In the genomic region with DNA sequence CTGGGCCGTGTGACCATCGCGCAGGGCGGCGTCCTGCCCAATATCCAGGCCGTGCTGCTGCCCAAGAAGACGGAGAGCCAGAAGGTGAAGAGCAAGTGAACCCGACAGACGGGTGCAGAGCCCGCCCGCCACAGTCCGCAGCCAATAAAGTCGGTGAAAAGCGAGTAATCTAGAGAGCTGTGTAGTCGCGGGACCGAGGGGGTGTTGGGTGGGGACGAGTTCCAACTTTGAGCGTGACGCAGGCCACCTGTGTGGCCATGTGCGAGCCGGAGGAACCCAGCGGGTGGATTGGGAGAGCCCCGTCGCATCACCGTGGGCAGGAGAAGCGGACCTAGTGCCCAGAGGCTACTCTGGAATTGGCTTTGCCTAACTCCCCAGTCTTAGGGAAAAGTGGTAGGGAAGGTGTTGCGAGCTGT, we compare ENCODE assay signal across 8 mouse cellular contexts. TPM values are rescaled to one million over a fixed set of nuclear protein-coding genes. Genes with fewer than 3 reads are reported as not detected.
DNase-seq lines count a peak whose midpoint lies in the region; ATAC-seq and TF ChIP-seq lines count a peak whose summit lies in the region.

No protein-coding gene starts in this region.

- DNase-seq in layer of hippocampus, adult 2 months (ENCODE audit: low spot score in 2 of 2): peak; percentile 53
- no peak for DNase-seq in layer of hippocampus, postnatal 36 days
- DNase-seq in ZHBTc4 (ENCODE audit: low read depth, low spot score): peak; percentile 51
- no peak for DNase-seq in forebrain, embryonic 14.5 days (ENCODE audit: low spot score)
- DNase-seq in hindbrain, postnatal 0 days (ENCODE audit: low spot score): peak; percentile 10
- peak; percentile 69 for DNase-seq in liver, postnatal 0 days
- DNase-seq in embryo, embryonic 11 days: no peak

- H3K9ac ChIP-seq in forebrain, embryonic 14.5 days (ENCODE audit: low read length): peak overlapping the region; percentile 69
- peak overlapping the region; percentile 66 for H3K9ac ChIP-seq in hindbrain, postnatal 0 days (replicated peaks; ENCODE audit: low read length)
- H3K9ac ChIP-seq in liver, postnatal 0 days (replicated peaks): peak overlapping the region; percentile 91
- H3K9ac ChIP-seq in neural tube, embryonic 12.5 days: peak overlapping the region; percentile 73

- ATAC-seq in forebrain, embryonic 14.5 days: peak; percentile 3; the same call in 1 of the 2 replicates
- ATAC-seq in hindbrain, postnatal 0 days: peak; percentile 11; the same call in 1 of the 2 replicates
- peak; percentile 31 for ATAC-seq in liver, postnatal 0 days
- peak; percentile 11 for ATAC-seq in neural tube, embryonic 12.5 days (ENCODE audit: low FRiP score, low read depth)

- TF ChIP-seq EP300 in liver, postnatal 0 days (IDR thresholded peaks at IDR 0.05; ENCODE audit: low read depth): no peak

- no peak for TF ChIP-seq CTCF in layer of hippocampus, adult 2 months (conservative IDR thresholded peaks at IDR 0.05)
- no peak for TF ChIP-seq CTCF in hindbrain, postnatal 0 days (IDR thresholded peaks at IDR 0.05; ENCODE audit: low read depth)
- no peak for TF ChIP-seq CTCF in liver, postnatal 0 days (IDR thresholded peaks at IDR 0.05; ENCODE audit: low read depth)

- no peaks in the 10 kb centered on the region for H3K9me3 ChIP-seq in forebrain, embryonic 14.5 days (replicated peaks; ENCODE audit: control insufficient read depth, low read length)
- H3K9me3 ChIP-seq in hindbrain, postnatal 0 days (ENCODE audit: low read length): no peaks in the 10 kb centered on the region
- no peaks in the 10 kb centered on the region for H3K9me3 ChIP-seq in liver, postnatal 0 days (ENCODE audit: low read length)
- H3K9me3 ChIP-seq in neural tube, embryonic 12.5 days: no peaks in the 10 kb centered on the region

- no peaks in the 10 kb centered on the region for H3K27me3 ChIP-seq in forebrain, embryonic 14.5 days (replicated peaks; ENCODE audit: control insufficient read depth, insufficient read depth, low read length)
- no peaks in the 10 kb centered on the region for H3K27me3 ChIP-seq in hindbrain, postnatal 0 days (ENCODE audit: insufficient read depth, low read length)
- H3K27me3 ChIP-seq in liver, postnatal 0 days (ENCODE audit: insufficient read depth, low read length): no peaks in the 10 kb centered on the region
- H3K27me3 ChIP-seq in neural tube, embryonic 12.5 days (replicated peaks): no peaks in the 10 kb centered on the region

- peaks cover 9% of the 10 kb centered on the region for H3K4me1 ChIP-seq in forebrain, embryonic 14.5 days (ENCODE audit: control insufficient read depth, insufficient read depth, low read length)
- peaks cover 11% of the 10 kb centered on the region for H3K4me1 ChIP-seq in hindbrain, postnatal 0 days (ENCODE audit: insufficient read depth, low read length)
- peaks cover 25% of the 10 kb centered on the region for H3K4me1 ChIP-seq in liver, postnatal 0 days (ENCODE audit: insufficient read depth)
- peaks cover 14% of the 10 kb centered on the region for H3K4me1 ChIP-seq in neural tube, embryonic 12.5 days

- WGBS in forebrain, embryonic 14.5 days: 1% methylated on average over 28 of the region's 28 CpGs
- WGBS in hindbrain, postnatal 0 days: under 1% methylated on average over 28 of the region's 28 CpGs
- under 1% methylated on average over 26 of the region's 28 CpGs for WGBS in liver, postnatal 0 days (ENCODE audit: insufficient replicate concordance)
- under 1% methylated on average over 28 of the region's 28 CpGs for whole genome bisulfite sequencing in neural tube, embryonic 12.5 days

- peak overlapping the region; percentile 79 for H3K4me3 ChIP-seq in layer of hippocampus, adult 2 months
- H3K4me3 ChIP-seq in forebrain, embryonic 14.5 days (ENCODE audit: low read depth, low read length): peak overlapping the region; percentile 73
- peak overlapping the region; percentile 66 for H3K4me3 ChIP-seq in hindbrain, postnatal 0 days (ENCODE audit: low read length)
- peak overlapping the region; percentile 91 for H3K4me3 ChIP-seq in liver, postnatal 0 days (ENCODE audit: low read depth, low read length)
- peak overlapping the region; percentile 86 for H3K4me3 ChIP-seq in neural tube, embryonic 12.5 days

- peaks cover 20% of the 10 kb centered on the region for H3K36me3 ChIP-seq in forebrain, embryonic 14.5 days (ENCODE audit: control insufficient read depth, insufficient read depth, low read length)
- peaks cover 7% of the 10 kb centered on the region; the same call in 1 of the 2 replicates for H3K36me3 ChIP-seq in hindbrain, postnatal 0 days (ENCODE audit: insufficient read depth, low read length)
- peaks cover 16% of the 10 kb centered on the region for H3K36me3 ChIP-seq in liver, postnatal 0 days (replicated peaks; ENCODE audit: insufficient read depth, low read length)
- peaks cover 15% of the 10 kb centered on the region for H3K36me3 ChIP-seq in neural tube, embryonic 12.5 days

- H3K27ac ChIP-seq in layer of hippocampus, adult 2 months: peak overlapping the region; percentile 89
- no peak overlapping the region for H3K27ac ChIP-seq in forebrain, embryonic 14.5 days (ENCODE audit: low read depth, low read length)
- H3K27ac ChIP-seq in hindbrain, postnatal 0 days: peak overlapping the region; percentile 75
- H3K27ac ChIP-seq in liver, postnatal 0 days (ENCODE audit: low read depth): peak overlapping the region; percentile 88
- H3K27ac ChIP-seq in neural tube, embryonic 12.5 days: no peak overlapping the region

- H3K4me2 ChIP-seq in forebrain, embryonic 14.5 days (ENCODE audit: low read length): peak overlapping the region; percentile 97
- H3K4me2 ChIP-seq in hindbrain, postnatal 0 days (ENCODE audit: low read depth, low read length): peak overlapping the region; percentile 95
- H3K4me2 ChIP-seq in liver, postnatal 0 days (ENCODE audit: low read depth, low read length): peak overlapping the region; percentile 96
- H3K4me2 ChIP-seq in neural tube, embryonic 12.5 days (replicated peaks): peak overlapping the region; percentile 93

RNA-seq across cellular contexts. Expression of a gene that starts 0.6 kb away (rescaled TPM):
- total RNA-seq in layer of hippocampus, adult 2 months (2021): 10 to 100 TPM; 69.6 to 72.3 TPM
- total RNA-seq in layer of hippocampus, postnatal 36 days (2021): 10 to 100 TPM; 74.5 to 81.9 TPM
- polyA plus RNA-seq in forebrain, embryonic 14.5 days (2014; fragmentation: Nextera tagmentation; extraction: Ambion mirVana): 97.3 and 108 TPM in 2 replicates
- 36.8 and 42.0 TPM in 2 replicates for total RNA-seq in hindbrain, postnatal 0 days (2014; rRNA removed)
- 116 and 119 TPM in 2 replicates for polyA plus RNA-seq in hindbrain, postnatal 0 days (2015; fragmentation: Nextera tagmentation; extraction: Ambion mirVana)
- 147 and 152 TPM in 2 replicates for polyA plus RNA-seq in liver, postnatal 0 days (2015; fragmentation: Nextera tagmentation; extraction: Ambion mirVana)
- 123 and 127 TPM in 2 replicates for polyA plus RNA-seq in neural tube, embryonic 12.5 days (2016; fragmentation: Nextera tagmentation; extraction: Ambion mirVana)

RNA-seq across cellular contexts. Expression of a gene that starts 4.4 kb away (rescaled TPM):
- 10 to 100 TPM; 11.6 to 12.8 TPM for total RNA-seq in layer of hippocampus, adult 2 months (2021)
- 10 to 100 TPM; 10.4 to 11.5 TPM for total RNA-seq in layer of hippocampus, postnatal 36 days (2021)
- 0.61 and 1.5 TPM in 2 replicates for polyA plus RNA-seq in forebrain, embryonic 14.5 days (2014; fragmentation: Nextera tagmentation; extraction: Ambion mirVana)
- total RNA-seq in hindbrain, postnatal 0 days (2014; rRNA removed): 80.5 and 164 TPM in 2 replicates
- polyA plus RNA-seq in hindbrain, postnatal 0 days (2015; fragmentation: Nextera tagmentation; extraction: Ambion mirVana): 0.39 and 0.47 TPM in 2 replicates
- 1.1 and 1.4 TPM in 2 replicates for polyA plus RNA-seq in liver, postnatal 0 days (2015; fragmentation: Nextera tagmentation; extraction: Ambion mirVana)
- polyA plus RNA-seq in neural tube, embryonic 12.5 days (2016; fragmentation: Nextera tagmentation; extraction: Ambion mirVana): 0.45 and 0.67 TPM in 2 replicates

RNA-seq across cellular contexts. Expression of a gene that starts 18.8 kb away (rescaled TPM):
- total RNA-seq in layer of hippocampus, adult 2 months (2021): 1 to 10 TPM; 3.8 to 5.4 TPM
- 1 to 10 TPM; 4.2 to 6.0 TPM for total RNA-seq in layer of hippocampus, postnatal 36 days (2021)
- 0.86 and 1.2 TPM in 2 replicates for polyA plus RNA-seq in forebrain, embryonic 14.5 days (2014; fragmentation: Nextera tagmentation; extraction: Ambion mirVana)
- 0.50 and 1.2 TPM in 2 replicates for total RNA-seq in hindbrain, postnatal 0 days (2014; rRNA removed)
- polyA plus RNA-seq in hindbrain, postnatal 0 days (2015; fragmentation: Nextera tagmentation; extraction: Ambion mirVana): 2.8 and 4.2 TPM in 2 replicates
- 0.44 and 0.99 TPM in 2 replicates for polyA plus RNA-seq in liver, postnatal 0 days (2015; fragmentation: Nextera tagmentation; extraction: Ambion mirVana)
- 1.1 and 3.7 TPM in 2 replicates for polyA plus RNA-seq in neural tube, embryonic 12.5 days (2016; fragmentation: Nextera tagmentation; extraction: Ambion mirVana)

RNA-seq across cellular contexts. Expression of a gene that starts 19.4 kb away (rescaled TPM):
- total RNA-seq in layer of hippocampus, adult 2 months (2021): 100 to 1,000 TPM; 134 to 138 TPM
- total RNA-seq in layer of hippocampus, postnatal 36 days (2021): 100 to 1,000 TPM; 119 to 130 TPM
- polyA plus RNA-seq in forebrain, embryonic 14.5 days (2014; fragmentation: Nextera tagmentation; extraction: Ambion mirVana): 65.3 and 76.5 TPM in 2 replicates
- total RNA-seq in hindbrain, postnatal 0 days (2014; rRNA removed): 37.1 and 39.4 TPM in 2 replicates
- 78.1 and 81.2 TPM in 2 replicates for polyA plus RNA-seq in hindbrain, postnatal 0 days (2015; fragmentation: Nextera tagmentation; extraction: Ambion mirVana)
- 32.8 and 33.8 TPM in 2 replicates for polyA plus RNA-seq in liver, postnatal 0 days (2015; fragmentation: Nextera tagmentation; extraction: Ambion mirVana)
- 113 and 115 TPM in 2 replicates for polyA plus RNA-seq in neural tube, embryonic 12.5 days (2016; fragmentation: Nextera tagmentation; extraction: Ambion mirVana)

RNA-seq across cellular contexts. Expression of a gene that starts 26.6 kb away (rescaled TPM):
- 1 to 10 TPM; 5.8 to 7.9 TPM for total RNA-seq in layer of hippocampus, adult 2 months (2021)
- total RNA-seq in layer of hippocampus, postnatal 36 days (2021): 10 to 100 TPM in 1 of 2 experiments, 1 to 10 TPM in 1; 7.1 to 10.1 TPM
- 1.1 and 1.5 TPM in 2 replicates for polyA plus RNA-seq in forebrain, embryonic 14.5 days (2014; fragmentation: Nextera tagmentation; extraction: Ambion mirVana)
- 1.8 TPM in 2 replicates for total RNA-seq in hindbrain, postnatal 0 days (2014; rRNA removed)
- 0.56 and 1.3 TPM in 2 replicates for polyA plus RNA-seq in hindbrain, postnatal 0 days (2015; fragmentation: Nextera tagmentation; extraction: Ambion mirVana)
- polyA plus RNA-seq in liver, postnatal 0 days (2015; fragmentation: Nextera tagmentation; extraction: Ambion mirVana): not detected in 2 replicates
- 0.29 and 1.5 TPM in 2 replicates for polyA plus RNA-seq in neural tube, embryonic 12.5 days (2016; fragmentation: Nextera tagmentation; extraction: Ambion mirVana)

Comparison
In these comparisons a context has a peak if more than half of its experiments do, and no peak if none do; other contexts are left out.
1. DNase-seq: peak in layer of hippocampus, adult 2 months (2 of 2), ZHBTc4 (single experiment), hindbrain, postnatal 0 days (single experiment) and liver, postnatal 0 days (single experiment); none in layer of hippocampus, postnatal 36 days (0 of 2), forebrain, embryonic 14.5 days (single experiment) and embryo, embryonic 11 days (single experiment).
2. H3K27ac ChIP-seq: peak in layer of hippocampus, adult 2 months (single experiment), hindbrain, postnatal 0 days (single experiment) and liver, postnatal 0 days (single experiment); none in forebrain, embryonic 14.5 days (single experiment) and neural tube, embryonic 12.5 days (single experiment).
3. Peak in every context shown above with its lines, with median percentiles within 50 percentile points of each other: H3K4me3 ChIP-seq, ATAC-seq, H3K4me2 ChIP-seq and H3K9ac ChIP-seq.